Mouse (Mus musculus) olfactory bulb, adult 2 months (tissue): ENCODE data around the gene Sqstm1. TPM values are rescaled to one million over a fixed set of nuclear protein-coding genes. Genes with fewer than 3 reads are reported as not detected.
A peak's percentile ranks its signal among the peaks of the same experiment; 100 is the strongest.

Experiments used
- H3K27ac ChIP-seq: fragments of 200-500 bp; 2 replicates; pipeline ENCODE4 v1.5.1; 2012; ENCODE audit warnings: low read depth, low read length; ENCODE audit not compliant: insufficient read depth
- H3K4me1 ChIP-seq: fragments of 200-500 bp; 2 replicates; pipeline ENCODE4 v1.6.1; 2012; ENCODE audit warnings: low read length; ENCODE audit not compliant: control insufficient read depth, insufficient read depth
- H3K4me3 ChIP-seq: fragments of 200-500 bp; 2 replicates; pipeline ENCODE4 v1.5.1; 2012; ENCODE audit warnings: mild to moderate bottlenecking, low read depth, low read length, moderate library complexity; ENCODE audit not compliant: insufficient read depth
- CTCF ChIP-seq: fragments of 200-500 bp; IDR thresholded peaks from 2 replicates; pipeline ENCODE4 v1.5.1; 2012; ENCODE audit warnings: low read depth, mild to moderate bottlenecking, low read length, moderate library complexity; ENCODE audit not compliant: insufficient read depth
- POLR2A ChIP-seq: fragments of 200-500 bp; IDR thresholded peaks from 2 replicates; pipeline ENCODE4 v1.6.1; 2012; ENCODE audit warnings: mild to moderate bottlenecking, low read depth, low read length, moderate library complexity; ENCODE audit not compliant: insufficient read depth
- WGBS: fragments of 180-500 bp; shearing (Covaris S2); methylation state at CpG from one replicate; pipeline ENCODE4 v1.1.7; 2018; 5-methylcytosine and 5-hydroxymethylcytosine counted together
- polyA plus RNA-seq: library from polyadenylated mRNA; stranded (reverse); fragments of >200 nt; gene quantifications from 2 replicates; pipeline ENCODE4 v1.2.4, GENCODE M21; 2012; ENCODE audit warnings: low replicate concordance; ENCODE audit not compliant: missing spikeins, insufficient read depth, insufficient read length

The Sqstm1 gene
- polyA plus RNA-seq, 1 experiment: not detected

GRCm38 (mm10) chr11:50162338-50163050 is 48.1 kb downstream of the Sqstm1 start:
- WGBS: 98% methylated on average over 3 of the region's 3 CpGs
- H3K4me3 ChIP-seq: no peak overlapping the region
- no peaks in the 10 kb centered on the region for H3K4me1 ChIP-seq
- no peak for TF ChIP-seq CTCF
- no peak for TF ChIP-seq POLR2A
- no peak overlapping the region for H3K27ac ChIP-seq

- H3K27ac ChIP-seq: no peak overlapping the region
- no peak overlapping the region for H3K4me3 ChIP-seq
- TF ChIP-seq CTCF (peak; percentile 66), POLR2A (no peak)
- 68% methylated on average over 10 of the region's 10 CpGs for WGBS
- no peaks in the 10 kb centered on the region for H3K4me1 ChIP-seq
Observed at GRCm38 (mm10) chr11:50161578-50162304, 48.9 kb downstream of the Sqstm1 start.

- 87% methylated on average over 4 of the region's 4 CpGs for WGBS
- no peak overlapping the region for H3K4me3 ChIP-seq
- no peak overlapping the region for H3K27ac ChIP-seq
- TF ChIP-seq POLR2A (no peak), CTCF (no peak)
- peaks cover 3% of the 10 kb centered on the region; the same call in 1 of the 2 replicates for H3K4me1 ChIP-seq
Observed at GRCm38 (mm10) chr11:50159347-50159746, 51.3 kb downstream of the Sqstm1 start.

GRCm38 (mm10) chr11:50158346-50158745 is 52.3 kb downstream of the Sqstm1 start:
- H3K4me1 ChIP-seq: peaks cover 5% of the 10 kb centered on the region; the same call in 1 of the 2 replicates
- WGBS: 97% methylated on average over 7 of the region's 7 CpGs
- TF ChIP-seq POLR2A: no peak
- no peak for TF ChIP-seq CTCF

GRCm38 (mm10) chr11:50156725-50157258 is 53.8 kb downstream of the Sqstm1 start:
- H3K27ac ChIP-seq: no peak overlapping the region
- no peak overlapping the region for H3K4me3 ChIP-seq
- H3K4me1 ChIP-seq: peaks cover 5% of the 10 kb centered on the region; the same call in 1 of the 2 replicates
- TF ChIP-seq POLR2A (no peak), CTCF (no peak)
- 90% methylated on average over 16 of the region's 16 CpGs for WGBS

More at GRCm38 (mm10) chr11:50158346-50158745, 52.3 kb downstream of the Sqstm1 start:
- no peak overlapping the region for H3K4me3 ChIP-seq
- no peak overlapping the region for H3K27ac ChIP-seq

GRCm38 (mm10) chr11:50155785-50156184 is 54.8 kb downstream of the Sqstm1 start:
- TF ChIP-seq POLR2A (no peak), CTCF (no peak)
- Histone ChIP-seq H3K4me1 (peaks cover 5% of the 10 kb centered on the region; the same call in 1 of the 2 replicates), H3K4me3 (no peak overlapping the region), H3K27ac (no peak overlapping the region)
- WGBS: 67% methylated on average over 2 of the region's 2 CpGs

GRCm38 (mm10) chr11:50154777-50155520 is 55.7 kb downstream of the Sqstm1 start:
- H3K4me1 ChIP-seq: peaks cover 5% of the 10 kb centered on the region; the same call in 1 of the 2 replicates
- no peak overlapping the region for H3K4me3 ChIP-seq
- 72% methylated on average over 12 of the region's 12 CpGs for WGBS
- TF ChIP-seq CTCF (no peak), POLR2A (no peak)
- H3K27ac ChIP-seq: no peak overlapping the region

- 85% methylated on average over 9 of the region's 9 CpGs for WGBS
- no peak overlapping the region for H3K27ac ChIP-seq
- peaks cover 5% of the 10 kb centered on the region; the same call in 1 of the 2 replicates for H3K4me1 ChIP-seq
- TF ChIP-seq POLR2A (no peak), CTCF (no peak)
- no peak overlapping the region for H3K4me3 ChIP-seq
Observed at GRCm38 (mm10) chr11:50154166-50154565, 56.5 kb downstream of the Sqstm1 start.

GRCm38 (mm10) chr11:50151374-50151773 is 59.3 kb downstream of the Sqstm1 start:
- TF ChIP-seq CTCF (no peak), POLR2A (no peak)
- no peak overlapping the region for H3K4me3 ChIP-seq
- WGBS: 88% methylated on average over 3 of the region's 3 CpGs

More at GRCm38 (mm10) chr11:50151374-50151773, 59.3 kb downstream of the Sqstm1 start:
- Histone ChIP-seq H3K4me1 (peaks cover 5% of the 10 kb centered on the region; the same call in 1 of the 2 replicates), H3K27ac (no peak overlapping the region)
